Mouse (Mus musculus) c-Kit-positive CD71-positive TER-119-positive erythroid progenitor cells, embryonic 14.5 days (primary cell): ENCODE data around the gene Mief2.

Source experiments
- DNase-seq: peaks from one replicate; pipeline ENCODE4 v3.0.0-alpha.2; 2013; ENCODE audit warnings: low spot score

Mief2 gene

GRCm38 (mm10) chr11:60777801-60778370 lies 49.7 kb downstream of the Mief2 start:
- no peak for DNase-seq

- DNase-seq = no peak
Observed at GRCm38 (mm10) chr11:60779673-60780189, 51.5 kb downstream of the Mief2 start.
